Mouse (Mus musculus) gastrocnemius, postnatal 36 days (tissue): Measurements from ENCODE around the gene Ugt1a8. TPM values are rescaled to one million over a fixed set of nuclear protein-coding genes. Genes with fewer than 3 reads are reported as not detected.

Source experiments
- DNase-seq, 2 experiments: peaks; one replicate each; pipeline ENCODE4 v3.0.0; 2022
- intact Hi-C: fragments of 180-260 bp; cut with DNase I; formaldehyde crosslinking; loops from one replicate; pipeline ENCODE4 v1.15.1; 2025
- total RNA-seq, 2 experiments: library from RNA; stranded (reverse); gene quantifications; 2 replicates each; pipeline ENCODE4 v1.2.3; 2021

Ugt1a8 gene
- total RNA-seq, 2 experiments from 2014 or later, result not detected

GRCm38 (mm10) chr1:88255466-88255857, 167.8 kb downstream of the Ugt1a8 start:
- no peak for DNase-seq
- intact Hi-C loops, result no loop called here

GRCm38 (mm10) chr1:88255989-88256754, 168.6 kb downstream of the Ugt1a8 start:
- intact Hi-C loops, result no loop called here
- DNase-seq, result no peak

- DNase-seq, result no peak
Observed at GRCm38 (mm10) chr1:88256886-88257663, 169.5 kb downstream of the Ugt1a8 start.

GRCm38 (mm10) chr1:88257681-88258080, 170.1 kb downstream of the Ugt1a8 start:
- intact Hi-C loops, result no loop called here
- DNase-seq, result no peak

More at GRCm38 (mm10) chr1:88256886-88257663, 169.5 kb downstream of the Ugt1a8 start:
- intact Hi-C loops, result no loop called here

GRCm38 (mm10) chr1:88258361-88258760, 170.7 kb downstream of the Ugt1a8 start:
- DNase-seq, result no peak
- intact Hi-C loops, result no loop called here

GRCm38 (mm10) chr1:88258881-88259642, 171.4 kb downstream of the Ugt1a8 start:
- intact Hi-C loops, result no loop called here

GRCm38 (mm10) chr1:88259643-88260024, 172.0 kb downstream of the Ugt1a8 start:
- DNase-seq, result no peak
- intact Hi-C loops, result no loop called here

More at GRCm38 (mm10) chr1:88258881-88259642, 171.4 kb downstream of the Ugt1a8 start:
- DNase-seq, result no peak

GRCm38 (mm10) chr1:88260114-88260513, 172.5 kb downstream of the Ugt1a8 start:
- DNase-seq, result no peak
- intact Hi-C loops, result no loop called here

- intact Hi-C loops, result no loop called here
- DNase-seq, result no peak
Observed at GRCm38 (mm10) chr1:88260604-88261377, 173.2 kb downstream of the Ugt1a8 start.

- no peak for DNase-seq
- intact Hi-C loops, result no loop called here
Observed at GRCm38 (mm10) chr1:88261706-88262105, 174.1 kb downstream of the Ugt1a8 start.

- DNase-seq, result no peak
- intact Hi-C loops, result no loop called here
Observed at GRCm38 (mm10) chr1:88262255-88262654, 174.6 kb downstream of the Ugt1a8 start.

GRCm38 (mm10) chr1:88262961-88263360, 175.3 kb downstream of the Ugt1a8 start:
- intact Hi-C loops, result no loop called here

GRCm38 (mm10) chr1:88263778-88264177, 176.2 kb downstream of the Ugt1a8 start:
- intact Hi-C loops, result no loop called here
- DNase-seq, result no peak

More at GRCm38 (mm10) chr1:88262961-88263360, 175.3 kb downstream of the Ugt1a8 start:
- no peak for DNase-seq

GRCm38 (mm10) chr1:88264237-88264868, 176.7 kb downstream of the Ugt1a8 start:
- no peak for DNase-seq
- intact Hi-C loops, result no loop called here

GRCm38 (mm10) chr1:88264869-88265240, 177.2 kb downstream of the Ugt1a8 start:
- peak in 1 of 2 experiments; percentile 29 for DNase-seq
- intact Hi-C loops, result no loop called here

GRCm38 (mm10) chr1:88266123-88266522, 178.5 kb downstream of the Ugt1a8 start:
- intact Hi-C loops, result no loop called here
- DNase-seq, result peak in 1 of 2 experiments; percentile 23

GRCm38 (mm10) chr1:88267489-88267888, 179.9 kb downstream of the Ugt1a8 start:
- intact Hi-C loops, result no loop called here
- DNase-seq, result no peak

GRCm38 (mm10) chr1:88268070-88268469, 180.5 kb downstream of the Ugt1a8 start:
- peak in 1 of 2 experiments; percentile 17 for DNase-seq
- intact Hi-C loops, result no loop called here
